Mouse (Mus musculus) MEL (cell line): ENCODE data around the gene Pidd1. TPM values are rescaled to one million over a fixed set of nuclear protein-coding genes. Genes with fewer than 3 reads are reported as not detected.
A peak's percentile ranks its signal among the peaks of the same experiment; 100 is the strongest.

ENCODE experiments used
- DNase-seq: peaks from one replicate; pipeline ENCODE4 v3.0.0; 2011; ENCODE audit warnings: low read depth, low spot score
- H3K27ac ChIP-seq: 2 replicates; pipeline ENCODE4 v1.5.1; 2012; ENCODE audit warnings: low read depth, mild to moderate bottlenecking, control low read depth, low read length, moderate library complexity; ENCODE audit not compliant: control insufficient read depth
- H3K27me3 ChIP-seq, 2 experiments: fragments of 150-350 bp in 1 of 2; sonication (generic) in 1 of 2; 2 replicates each; pipeline ENCODE4 v1.6.1; 2012; ENCODE audit warnings: low read length in 2 of 2, mild to moderate bottlenecking in 2 of 2, improper control_type of control experiment in 1 of 2, moderate library complexity in 1 of 2; ENCODE audit not compliant: insufficient read depth in 2 of 2, control insufficient read depth in 1 of 2
- H3K36me3 ChIP-seq, 2 experiments: 2 replicates each; pipeline ENCODE4 v1.6.1; 2012 to 2014; ENCODE audit warnings: low read length in 2 of 2, improper control_type of control experiment in 1 of 2, inconsistent platforms in 1 of 2, mild to moderate bottlenecking in 1 of 2; ENCODE audit not compliant: insufficient read depth in 2 of 2, control insufficient read depth in 1 of 2
- H3K4me1 ChIP-seq, 2 experiments: fragments of 150-350 bp in 1 of 2; sonication (generic) in 1 of 2; 2 replicates each; pipeline ENCODE4 v1.6.1; 2012; ENCODE audit warnings: low read length in 2 of 2, improper control_type of control experiment in 1 of 2, mild to moderate bottlenecking in 1 of 2; ENCODE audit not compliant: insufficient read depth in 2 of 2, control insufficient read depth in 1 of 2
- H3K4me3 ChIP-seq, 2 experiments: fragments of 150-350 bp in 1 of 2; sonication (generic) in 1 of 2; 2 replicates each; pipeline ENCODE4 v1.5.1; 2012; ENCODE audit warnings: low read depth in 2 of 2, low read length in 2 of 2, mild to moderate bottlenecking in 2 of 2, moderate library complexity in 2 of 2, control low read depth in 1 of 2, improper control_type of control experiment in 1 of 2; ENCODE audit not compliant: control insufficient read depth in 1 of 2, insufficient read depth in 1 of 2
- H3K79me2 ChIP-seq: 2 replicates; pipeline ENCODE4 v1.6.1; 2012; ENCODE audit warnings: mild to moderate bottlenecking, low read length, moderate library complexity; ENCODE audit not compliant: control insufficient read depth, poor library complexity, insufficient read depth
- H3K9ac ChIP-seq: 2 replicates; pipeline ENCODE4 v1.6.1; 2012; ENCODE audit warnings: low read depth, mild to moderate bottlenecking, control low read depth, low read length, moderate library complexity; ENCODE audit not compliant: control insufficient read depth, poor library complexity, severe bottlenecking
- H3K9me3 ChIP-seq: fragments of 150-350 bp; sonication (generic); replicated peaks from 2 replicates; pipeline ENCODE4 v1.6.1; 2012; ENCODE audit warnings: mild to moderate bottlenecking, low read length, improper control_type of control experiment, moderate library complexity; ENCODE audit not compliant: insufficient read depth
- CHD1 ChIP-seq: IDR thresholded peaks from 2 replicates; pipeline ENCODE4 v1.6.1; 2012; ENCODE audit warnings: low read depth, mild to moderate bottlenecking, inconsistent platforms, low read length, improper control_type of control experiment
- CHD2 ChIP-seq: IDR thresholded peaks from 2 replicates; pipeline ENCODE4 v1.6.1; 2011; ENCODE audit warnings: low read length, improper control_type of control experiment
- ELF1 ChIP-seq: IDR thresholded peaks from 2 replicates; pipeline ENCODE4 v1.6.1; 2014; ENCODE audit warnings: low read depth, mild to moderate bottlenecking, inconsistent platforms, low read length, improper control_type of control experiment, moderate library complexity
- ETS1 ChIP-seq: IDR thresholded peaks from 2 replicates; pipeline ENCODE4 v1.6.1; 2012; ENCODE audit warnings: low read depth, mild to moderate bottlenecking, inconsistent platforms, low read length, improper control_type of control experiment, moderate library complexity
- MAX ChIP-seq: IDR thresholded peaks from 2 replicates; pipeline ENCODE4 v1.6.1; 2011; ENCODE audit warnings: low read length, improper control_type of control experiment
- MEF2A ChIP-seq: IDR thresholded peaks from 2 replicates; pipeline ENCODE4 v1.6.1; 2014; ENCODE audit warnings: low read depth, mild to moderate bottlenecking, inconsistent platforms, low read length, improper control_type of control experiment; ENCODE audit not compliant: poor library complexity, insufficient replicate concordance, severe bottlenecking; ENCODE audit errors: extremely low read depth
- MXI1 ChIP-seq: IDR thresholded peaks from 2 replicates; pipeline ENCODE4 v1.6.1; 2011; ENCODE audit warnings: mild to moderate bottlenecking, low read depth, low read length, improper control_type of control experiment
- NELFE ChIP-seq: IDR thresholded peaks from 2 replicates; pipeline ENCODE4 v1.6.1; 2011; ENCODE audit warnings: low read depth, low read length, improper control_type of control experiment
- POLR2A ChIP-seq, 2 experiments: IDR thresholded peaks; 2 replicates each; pipeline ENCODE4 v1.6.1; 2011 to 2012; ENCODE audit warnings: low read length in 2 of 2, mild to moderate bottlenecking in 2 of 2, control low read depth in 1 of 2, improper control_type of control experiment in 1 of 2, low read depth in 1 of 2, moderate library complexity in 1 of 2; ENCODE audit not compliant: control insufficient read depth in 1 of 2, insufficient read depth in 1 of 2, poor library complexity in 1 of 2
- POLR2AphosphoS5 ChIP-seq: IDR thresholded peaks from 2 replicates; pipeline ENCODE4 v1.6.1; 2012; ENCODE audit warnings: low read depth, borderline replicate concordance, mild to moderate bottlenecking, inconsistent platforms, low read length, moderate library complexity, mixed read lengths
- TBP ChIP-seq: IDR thresholded peaks from 2 replicates; pipeline ENCODE4 v1.8.0; 2011; ENCODE audit warnings: low read depth, low read length, improper control_type of control experiment
- TCF12 ChIP-seq: IDR thresholded peaks from 2 replicates; pipeline ENCODE4 v1.6.1; 2014; ENCODE audit warnings: low read depth, mild to moderate bottlenecking, inconsistent platforms, low read length, improper control_type of control experiment, moderate library complexity
- UBTF ChIP-seq: IDR thresholded peaks from 2 replicates; pipeline ENCODE4 v1.6.1; 2012; ENCODE audit warnings: low read depth, mild to moderate bottlenecking, inconsistent platforms, low read length, improper control_type of control experiment, moderate library complexity, borderline replicate concordance; ENCODE audit not compliant: insufficient read depth
- USF1 ChIP-seq: IDR thresholded peaks from 2 replicates; pipeline ENCODE4 v1.6.1; 2014; ENCODE audit warnings: low read depth, mild to moderate bottlenecking, inconsistent platforms, low read length, improper control_type of control experiment, moderate library complexity
- USF2 ChIP-seq, 2 experiments: IDR thresholded peaks; 2 replicates each; pipeline ENCODE4 v1.6.1; 2011 to 2012; ENCODE audit warnings: improper control_type of control experiment in 2 of 2, low read length in 2 of 2, borderline replicate concordance in 1 of 2, inconsistent platforms in 1 of 2, low read depth in 1 of 2, mild to moderate bottlenecking in 1 of 2; ENCODE audit not compliant: insufficient read depth in 1 of 2
- ZKSCAN1 ChIP-seq: IDR thresholded peaks from 2 replicates; pipeline ENCODE4 v1.6.1; 2012; ENCODE audit warnings: low read depth, mild to moderate bottlenecking, inconsistent platforms, low read length, improper control_type of control experiment, moderate library complexity
- polyA plus RNA-seq, 2 experiments: library from polyadenylated mRNA; stranded (reverse) in 1 of 2; unstranded in 1 of 2; fragments of >175 nt in 1 of 2; fragments of >200 nt in 1 of 2; gene quantifications; 2 replicates each; pipeline versions ENCODE4 v1.2.1 to v1.2.4; 2012; ENCODE audit warnings: low replicate concordance in 2 of 2, low read depth in 1 of 2; ENCODE audit not compliant: insufficient read length in 2 of 2, insufficient read depth in 1 of 2, missing spikeins in 1 of 2
- total RNA-seq: library from RNA; depleted of rRNA; stranded (reverse); fragments of 300-350 nt; gene quantifications from 2 replicates; pipeline ENCODE4 v1.2.3, GENCODE M21; 2012

The Pidd1 gene
- total and polyA plus RNA-seq, 3 experiments: 6.4 to 27.2 TPM; not detected in 1

- H3K4me1 ChIP-seq: peaks cover 8 to 35% of the 10 kb centered on the region in 2 experiments
- TF ChIP-seq TCF12: no peak
- no peak for TF ChIP-seq ETS1
- TF ChIP-seq UBTF: no peak
- no peak for TF ChIP-seq USF1
- no peak for TF ChIP-seq MAX
- TF ChIP-seq MEF2A: no peak
- no peak for TF ChIP-seq POLR2A (IDR thresholded peaks at IDR 0.05; ENCODE audit: control insufficient read depth in 1 of 2, insufficient read depth in 1 of 2, low read depth in 1 of 2, low read length in 2 of 2, poor library complexity in 1 of 2)
- no peak for TF ChIP-seq NELFE
- no peak for TF ChIP-seq TBP
- TF ChIP-seq POLR2AphosphoS5: no peak
- TF ChIP-seq ZKSCAN1: no peak
- TF ChIP-seq USF2 (IDR thresholded peaks at IDR 0.05; ENCODE audit: borderline replicate concordance in 1 of 2, insufficient read depth in 1 of 2, low read depth in 1 of 2, low read length in 2 of 2): no peak
- H3K36me3 ChIP-seq: peaks cover 0 to 18% of the 10 kb centered on the region in 2 experiments; a peak in 2 of 4 replicates
- H3K4me3 ChIP-seq: no peak overlapping the region
- peaks cover 31% of the 10 kb centered on the region for H3K79me2 ChIP-seq
- no peaks in the 10 kb centered on the region for H3K9me3 ChIP-seq
- no peak for DNase-seq
- H3K27ac ChIP-seq: no peak overlapping the region
- H3K27me3 ChIP-seq: no peaks in the 10 kb centered on the region
- H3K9ac ChIP-seq: no peak overlapping the region; the same call in 1 of the 2 replicates
Observed at GRCm38 (mm10) chr7:141469901-141470636, 26.2 kb upstream of the Pidd1 start.

- peaks cover 25% of the 10 kb centered on the region for H3K79me2 ChIP-seq
- peak overlapping the region; percentile 39 to 87 for H3K4me3 ChIP-seq
- no peak for DNase-seq
- H3K9me3 ChIP-seq: no peaks in the 10 kb centered on the region
- TF ChIP-seq MXI1: no peak
- no peak for TF ChIP-seq TBP
- TF ChIP-seq MAX: no peak
- TF ChIP-seq USF2 (IDR thresholded peaks at IDR 0.05; ENCODE audit: borderline replicate concordance in 1 of 2, insufficient read depth in 1 of 2, low read depth in 1 of 2, low read length in 2 of 2): no peak
- no peak for TF ChIP-seq POLR2A (IDR thresholded peaks at IDR 0.05; ENCODE audit: control insufficient read depth in 1 of 2, insufficient read depth in 1 of 2, low read depth in 1 of 2, low read length in 2 of 2, poor library complexity in 1 of 2)
- TF ChIP-seq ELF1: no peak
- TF ChIP-seq CHD1: no peak
- TF ChIP-seq CHD2: no peak
- H3K9ac ChIP-seq: peak overlapping the region; percentile 65
- no peaks in the 10 kb centered on the region for H3K27me3 ChIP-seq
- H3K36me3 ChIP-seq: peaks cover 0 to 18% of the 10 kb centered on the region in 2 experiments; a peak in 2 of 4 replicates
- H3K4me1 ChIP-seq: peaks cover 8 to 35% of the 10 kb centered on the region in 2 experiments
- peak overlapping the region; percentile 92 for H3K27ac ChIP-seq
Observed at GRCm38 (mm10) chr7:141469352-141469751, 25.5 kb upstream of the Pidd1 start.
